21 mouse cellular contexts compared by ENCODE assay signal in the genomic region with DNA sequence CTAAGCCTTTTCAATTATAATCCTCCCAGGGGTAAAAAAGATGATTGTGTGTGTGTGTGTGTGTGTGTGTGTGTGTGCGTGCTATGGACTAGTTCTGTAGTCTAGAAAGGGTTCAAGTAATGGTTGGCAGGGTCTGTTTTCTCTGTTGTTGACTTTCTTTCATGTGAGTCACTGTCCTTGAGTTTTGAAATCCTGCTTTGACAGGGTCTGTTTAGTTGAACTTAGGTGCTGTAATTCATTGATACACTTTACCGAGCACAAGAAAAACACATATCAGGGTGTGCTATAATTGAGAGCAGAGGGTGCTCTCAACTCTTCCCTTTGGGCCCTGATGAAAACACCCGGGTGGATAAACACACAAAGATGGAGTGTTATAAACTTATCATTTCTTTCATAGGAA.
A peak's percentile ranks its signal among the peaks of the same experiment; 100 is the strongest.
DNase-seq lines count a peak whose midpoint lies in the region; ATAC-seq and TF ChIP-seq lines count a peak whose summit lies in the region.
"Had no signal": no experiment of that assay in that cellular context is flagged by ENCODE, and none has a peak within 500 bp of the region (broad histone marks: within the 10 kb centered on the region; RNA-seq: fewer than 3 reads in every experiment).

No protein-coding gene starts in this region.

- H3K9ac ChIP-seq in heart, embryonic 13.5 days: no peak overlapping the region; the same call in 1 of the 2 replicates
- no peak overlapping the region for H3K9ac ChIP-seq in heart, adult 2 months (ENCODE audit: low read depth, low read length)
- H3K9ac ChIP-seq in heart, postnatal 0 days (replicated peaks; ENCODE audit: low read depth, low read length): no peak overlapping the region
- no peak overlapping the region for H3K9ac ChIP-seq in kidney, postnatal 0 days (ENCODE audit: low read depth, low read length)
- no peak overlapping the region for H3K9ac ChIP-seq in midbrain, embryonic 15.5 days
- H3K9ac ChIP-seq: embryonic facial prominence, embryonic 13.5 days; hindbrain, embryonic 12.5 days had no signal

- intact Hi-C loops in heart, adult 2 months (cut with DNase I): no loop called here

- H3K4me2 ChIP-seq in heart, embryonic 13.5 days: peak overlapping the region; percentile 45
- H3K4me2 ChIP-seq in heart, postnatal 0 days (ENCODE audit: low read depth, low read length): peak overlapping the region; percentile 47
- H3K4me2 ChIP-seq in kidney, postnatal 0 days (ENCODE audit: low read length): peak overlapping the region; percentile 28; the same call in 1 of the 2 replicates
- H3K4me2 ChIP-seq in midbrain, embryonic 15.5 days: no peak overlapping the region
- H3K4me2 ChIP-seq: embryonic facial prominence, embryonic 13.5 days; hindbrain, embryonic 12.5 days had no signal

- no peak for TF ChIP-seq CTCF in heart, adult 2 months (IDR thresholded peaks at IDR 0.05)
- TF ChIP-seq CTCF in heart, postnatal 0 days (IDR thresholded peaks at IDR 0.05; ENCODE audit: low read depth): no peak
- TF ChIP-seq CTCF in kidney, postnatal 0 days (IDR thresholded peaks at IDR 0.05; ENCODE audit: low read depth): no peak

- TF ChIP-seq POLR2A in heart, adult 2 months (IDR thresholded peaks at IDR 0.05; ENCODE audit: insufficient read depth, low read depth, low read length): no peak

- no peaks in the 10 kb centered on the region for H3K9me3 ChIP-seq in heart, embryonic 13.5 days
- no peaks in the 10 kb centered on the region for H3K9me3 ChIP-seq in heart, postnatal 0 days (replicated peaks; ENCODE audit: control insufficient read depth, low read length)
- H3K9me3 ChIP-seq in kidney, postnatal 0 days (replicated peaks; ENCODE audit: low read length): no peaks in the 10 kb centered on the region
- H3K9me3 ChIP-seq in midbrain, embryonic 10.5 days (replicated peaks): no peaks in the 10 kb centered on the region
- no peaks in the 10 kb centered on the region for H3K9me3 ChIP-seq in midbrain, embryonic 15.5 days
- H3K9me3 ChIP-seq: embryonic facial prominence, embryonic 13.5 days; hindbrain, embryonic 12.5 days had no signal

- peak overlapping the region; percentile 67 for H3K27ac ChIP-seq in heart, embryonic 13.5 days (replicated peaks)
- H3K27ac ChIP-seq in heart, adult 2 months: no peak overlapping the region
- H3K27ac ChIP-seq in heart, postnatal 0 days (ENCODE audit: low read depth): peak overlapping the region; percentile 51; the same call in 1 of the 2 replicates
- no peak overlapping the region for H3K27ac ChIP-seq in kidney, postnatal 0 days
- peak overlapping the region; percentile 42; the same call in 1 of the 2 replicates for H3K27ac ChIP-seq in midbrain, embryonic 10.5 days (replicated peaks)
- H3K27ac ChIP-seq in midbrain, embryonic 15.5 days: no peak overlapping the region
- H3K27ac ChIP-seq: embryonic facial prominence, embryonic 13.5 days; gastrocnemius, adult 2 months had no signal

- no peaks in the 10 kb centered on the region for H3K36me3 ChIP-seq in heart, embryonic 13.5 days
- no peaks in the 10 kb centered on the region for H3K36me3 ChIP-seq in heart, adult 2 months (ENCODE audit: control insufficient read depth, insufficient read depth, low read length)
- H3K36me3 ChIP-seq in heart, postnatal 0 days (replicated peaks; ENCODE audit: control insufficient read depth, insufficient read depth, low read length): no peaks in the 10 kb centered on the region
- no peaks in the 10 kb centered on the region for H3K36me3 ChIP-seq in kidney, postnatal 0 days (ENCODE audit: insufficient read depth, low read length)
- no peaks in the 10 kb centered on the region for H3K36me3 ChIP-seq in midbrain, embryonic 10.5 days
- H3K36me3 ChIP-seq in midbrain, embryonic 15.5 days (replicated peaks): no peaks in the 10 kb centered on the region
- H3K36me3 ChIP-seq: embryonic facial prominence, embryonic 13.5 days; hindbrain, embryonic 12.5 days had no signal

- no peak for DNase-seq in heart, adult 2 months
- DNase-seq in heart, postnatal 0 days (ENCODE audit: low spot score): no peak
- DNase-seq in heart, adult 9 months (ENCODE audit: low spot score in 2 of 2): no peak
- DNase-seq in kidney, postnatal 0 days (ENCODE audit: low spot score): no peak
- DNase-seq in kidney, adult 9 months: no peak
- no peak for DNase-seq in midbrain, embryonic 10.5 days (ENCODE audit: low spot score)
- DNase-seq: adrenal gland, postnatal 14 days; cerebellum, adult 18-20 months; cerebellum, adult 9-11 months; cerebellum, postnatal 36 days; gastrocnemius, adult 2 months; gastrocnemius, postnatal 25 days; heart, postnatal 14 days had no signal

- WGBS in heart, embryonic 13.5 days: 52% methylated on average over 3 of the region's 3 CpGs
- 69% methylated on average over 3 of the region's 3 CpGs for WGBS in heart, adult 2 months
- WGBS in heart, postnatal 0 days: 49% methylated on average over 3 of the region's 3 CpGs
- WGBS in kidney, postnatal 0 days: 37% methylated on average over 3 of the region's 3 CpGs
- 77% methylated on average over 3 of the region's 3 CpGs for WGBS in midbrain, embryonic 10.5 days
- WGBS in midbrain, embryonic 15.5 days: 69% methylated on average over 3 of the region's 3 CpGs

- peaks cover 64% of the 10 kb centered on the region for H3K4me1 ChIP-seq in heart, embryonic 13.5 days
- no peaks in the 10 kb centered on the region for H3K4me1 ChIP-seq in heart, adult 2 months (ENCODE audit: control insufficient read depth, insufficient read depth, low read length)
- H3K4me1 ChIP-seq in heart, postnatal 0 days (ENCODE audit: control insufficient read depth, insufficient read depth): peaks cover 26% of the 10 kb centered on the region
- no peaks in the 10 kb centered on the region; the same call in 1 of the 2 replicates for H3K4me1 ChIP-seq in kidney, postnatal 0 days (replicated peaks; ENCODE audit: insufficient read depth, low read length)
- H3K4me1 ChIP-seq in midbrain, embryonic 10.5 days: peaks cover 22% of the 10 kb centered on the region
- no peaks in the 10 kb centered on the region for H3K4me1 ChIP-seq in midbrain, embryonic 15.5 days

- H3K27me3 ChIP-seq in heart, embryonic 13.5 days (replicated peaks): no peaks in the 10 kb centered on the region
- no peaks in the 10 kb centered on the region for H3K27me3 ChIP-seq in heart, adult 2 months (ENCODE audit: control insufficient read depth, insufficient read depth, low read length)
- no peaks in the 10 kb centered on the region for H3K27me3 ChIP-seq in heart, postnatal 0 days (ENCODE audit: control insufficient read depth, insufficient read depth, low read length)
- H3K27me3 ChIP-seq in kidney, postnatal 0 days (ENCODE audit: insufficient read depth, low read length): no peaks in the 10 kb centered on the region
- H3K27me3 ChIP-seq in midbrain, embryonic 10.5 days (ENCODE audit: low read depth, poor library complexity, severe bottlenecking): peaks cover 40% of the 10 kb centered on the region
- H3K27me3 ChIP-seq in midbrain, embryonic 15.5 days (replicated peaks): no peaks in the 10 kb centered on the region
- H3K27me3 ChIP-seq: CH12.LX; embryonic facial prominence, embryonic 13.5 days; hindbrain, embryonic 12.5 days; Patski had no signal

- no peak for TF ChIP-seq EP300 in heart, adult 2 months (IDR thresholded peaks at IDR 0.05; ENCODE audit: insufficient read depth, low read depth, low read length)
- TF ChIP-seq EP300 in heart, postnatal 0 days (IDR thresholded peaks at IDR 0.05; ENCODE audit: low read depth): no peak

- H3K79me2 ChIP-seq in heart, adult 2 months (replicated peaks; ENCODE audit: control insufficient read depth, insufficient read depth, low read length): no peaks in the 10 kb centered on the region

- no peak for ATAC-seq in heart, embryonic 13.5 days (ENCODE audit: extremely low read depth, insufficient number of reproducible peaks, low FRiP score, low TSS enrichment)
- no peak for ATAC-seq in heart, postnatal 0 days (ENCODE audit: insufficient read depth, low read depth)
- no peak for ATAC-seq in kidney, postnatal 0 days (replicated peaks; ENCODE audit: low FRiP score, low read depth)
- no peak for ATAC-seq in midbrain, embryonic 15.5 days (replicated peaks)
- ATAC-seq: activated CD4-positive, CD25-positive, alpha-beta regulatory T cell, adult 4 months; inflammation-experienced regulatory T-cells, adult 6 months had no signal

- no peak overlapping the region for H3K4me3 ChIP-seq in heart, embryonic 13.5 days
- H3K4me3 ChIP-seq in heart, adult 2 months: no peak overlapping the region
- H3K4me3 ChIP-seq in heart, postnatal 0 days (ENCODE audit: low read depth, low read length): no peak overlapping the region
- no peak overlapping the region for H3K4me3 ChIP-seq in kidney, postnatal 0 days (replicated peaks; ENCODE audit: low read depth, low read length)
- H3K4me3 ChIP-seq in midbrain, embryonic 10.5 days: no peak overlapping the region
- no peak overlapping the region for H3K4me3 ChIP-seq in midbrain, embryonic 15.5 days
- H3K4me3 ChIP-seq: embryonic facial prominence, embryonic 13.5 days; gastrocnemius, adult 2 months; hindbrain, embryonic 12.5 days had no signal

Comparison
In these comparisons a context has a peak if more than half of its experiments do, and no peak if none do; other contexts are left out.
1. H3K27ac ChIP-seq: peak in heart, embryonic 13.5 days (single experiment), heart, postnatal 0 days (single experiment) and midbrain, embryonic 10.5 days (single experiment); none in heart, adult 2 months (single experiment), kidney, postnatal 0 days (single experiment) and midbrain, embryonic 15.5 days (single experiment).